Mouse (Mus musculus) C2C12 (cell line): ENCODE data around the gene Ctsll3. TPM values are rescaled to one million over a fixed set of nuclear protein-coding genes. Genes with fewer than 3 reads are reported as not detected.

ENCODE experiments used
- H3K27me3 ChIP-seq: one replicate; pipeline ENCODE4 v1.6.1; 2011; ENCODE audit not compliant: control insufficient read depth, insufficient read depth, insufficient read length
- H3K36me3 ChIP-seq: one replicate; pipeline ENCODE4 v1.6.1; 2011; ENCODE audit not compliant: control insufficient read depth, insufficient read depth
- H3K4me3 ChIP-seq: one replicate; pipeline ENCODE4 v1.5.1; 2011; ENCODE audit warnings: mild to moderate bottlenecking, control low read depth; ENCODE audit not compliant: poor library complexity, insufficient read depth, severe bottlenecking
- H3K79me2 ChIP-seq: one replicate; pipeline ENCODE4 v1.6.1; 2011; ENCODE audit not compliant: control insufficient read depth, insufficient read depth
- H3K79me3 ChIP-seq: one replicate; pipeline ENCODE4 v1.6.1; 2011; ENCODE audit warnings: low read depth, control low read depth
- H3ac ChIP-seq: one replicate; pipeline ENCODE3; 2011; ENCODE audit warnings: low read depth; ENCODE audit not compliant: control insufficient read depth, insufficient read length
- CEBPB ChIP-seq: IDR thresholded peaks from one replicate; pipeline ENCODE4 v1.6.1; 2011; ENCODE audit warnings: low read depth, mild to moderate bottlenecking, control low read depth, moderate library complexity
- CTCF ChIP-seq: IDR thresholded peaks from one replicate; pipeline ENCODE4 v1.5.1; 2011; ENCODE audit not compliant: control insufficient read depth, insufficient read depth, insufficient read length
- FOSL1 ChIP-seq: IDR thresholded peaks from one replicate; pipeline ENCODE4 v1.8.0; 2011; ENCODE audit warnings: mild to moderate bottlenecking, low read length; ENCODE audit not compliant: poor library complexity, insufficient read depth, severe bottlenecking
- MAX ChIP-seq: IDR thresholded peaks from one replicate; pipeline ENCODE4 v1.6.1; 2011; ENCODE audit warnings: mild to moderate bottlenecking, control low read depth
- MYOD1 ChIP-seq: IDR thresholded peaks from one replicate; pipeline ENCODE4 v1.6.1; 2011; ENCODE audit warnings: low read depth; ENCODE audit not compliant: control insufficient read depth, insufficient read length
- MYOG ChIP-seq: IDR thresholded peaks from one replicate; pipeline ENCODE4 v1.6.1; 2011; ENCODE audit not compliant: control insufficient read depth, insufficient read length; ENCODE audit errors: extremely low read depth
- USF1 ChIP-seq: IDR thresholded peaks from one replicate; pipeline ENCODE4 v1.6.1; 2011; ENCODE audit warnings: low read depth, mild to moderate bottlenecking, control low read depth, moderate library complexity
- polyA plus RNA-seq: library from polyadenylated mRNA; unstranded; fragments of >200 nt; fragmentation: generic; extraction: Trizol; gene quantifications from one replicate; pipeline ENCODE4 v1.2.1, GENCODE M21; 2012; ENCODE audit warnings: missing spikeins

Ctsll3 gene
- polyA plus RNA-seq, 1 experiment, result not detected

DNA sequence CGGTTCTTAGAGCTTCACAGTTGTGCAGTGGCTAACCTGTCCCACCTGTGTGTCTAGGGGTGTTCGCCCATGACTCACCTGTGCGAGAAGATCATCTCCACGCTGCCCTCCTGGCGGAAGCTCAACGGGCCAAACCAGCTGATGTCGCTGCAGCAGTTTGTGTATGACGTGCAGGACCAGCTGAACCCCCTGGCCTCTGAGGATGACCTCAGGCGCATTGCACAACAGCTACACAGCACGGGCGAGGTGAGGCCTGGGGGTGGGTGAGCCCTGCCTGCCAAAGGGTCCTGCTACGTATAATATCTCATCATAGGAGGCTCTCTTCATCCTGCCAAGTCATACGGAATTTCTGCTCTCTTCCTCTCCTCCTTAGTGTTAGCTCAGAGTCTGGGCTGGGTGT lies 45.4 kb downstream of the Ctsll3 start:
- Histone ChIP-seq H3K27me3 (no peaks in the 10 kb centered on the region), H3K79me3 (no peaks in the 10 kb centered on the region), H3K4me3 (no peak overlapping the region), H3ac (no peak overlapping the region), H3K79me2 (no peaks in the 10 kb centered on the region), H3K36me3 (no peaks in the 10 kb centered on the region)
- TF ChIP-seq FOSL1 (no peak), USF1 (no peak), CTCF (no peak), MYOD1 (no peak), MYOG (no peak), MAX (no peak), CEBPB (no peak)

DNA sequence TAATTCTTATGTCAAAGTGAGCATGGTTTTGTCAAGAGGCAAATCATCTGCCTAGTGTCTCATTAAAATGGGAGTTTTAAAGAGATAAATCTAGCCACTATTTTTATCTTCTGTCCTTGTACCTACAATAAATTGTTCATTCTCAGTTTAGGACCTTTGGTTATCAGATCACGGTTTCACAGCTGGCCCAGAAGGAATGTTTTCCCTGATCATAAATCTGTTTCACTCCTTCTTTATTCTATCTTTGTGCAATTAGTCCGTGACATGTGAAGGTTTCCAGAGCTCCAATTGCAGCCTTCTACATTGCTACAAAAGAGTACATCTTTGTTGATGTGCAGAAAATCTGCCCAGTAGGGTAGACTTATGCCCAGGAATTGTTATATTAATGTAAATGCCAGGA lies 47.4 kb downstream of the Ctsll3 start:
- Histone ChIP-seq H3K27me3 (no peaks in the 10 kb centered on the region), H3K79me3 (no peaks in the 10 kb centered on the region), H3ac (no peak overlapping the region), H3K4me3 (no peak overlapping the region), H3K79me2 (no peaks in the 10 kb centered on the region), H3K36me3 (no peaks in the 10 kb centered on the region)
- no peak for TF ChIP-seq CTCF
- no peak for TF ChIP-seq CEBPB
- no peak for TF ChIP-seq MYOG

GRCm38 (mm10) chr13:60753216-60753615 lies 49.4 kb downstream of the Ctsll3 start:
- no peak overlapping the region for H3ac ChIP-seq
- H3K27me3 ChIP-seq, result no peaks in the 10 kb centered on the region
- no peaks in the 10 kb centered on the region for H3K79me3 ChIP-seq
- H3K36me3 ChIP-seq, result no peaks in the 10 kb centered on the region
- TF ChIP-seq MYOG, result no peak
- TF ChIP-seq USF1, result no peak
- no peak for TF ChIP-seq CEBPB
- TF ChIP-seq MYOD1, result no peak
- TF ChIP-seq FOSL1, result no peak
- TF ChIP-seq CTCF, result no peak
- no peak for TF ChIP-seq MAX
- no peak overlapping the region for H3K4me3 ChIP-seq
- no peaks in the 10 kb centered on the region for H3K79me2 ChIP-seq

GRCm38 (mm10) chr13:60750930-60751329 lies 51.7 kb downstream of the Ctsll3 start:
- TF ChIP-seq MYOD1 (no peak), MYOG (no peak), USF1 (no peak), MAX (no peak), FOSL1 (no peak), CTCF (no peak), CEBPB (no peak)
- Histone ChIP-seq H3ac (no peak overlapping the region), H3K79me3 (no peaks in the 10 kb centered on the region), H3K79me2 (no peaks in the 10 kb centered on the region), H3K27me3 (no peaks in the 10 kb centered on the region), H3K4me3 (no peak overlapping the region), H3K36me3 (no peaks in the 10 kb centered on the region)

DNA sequence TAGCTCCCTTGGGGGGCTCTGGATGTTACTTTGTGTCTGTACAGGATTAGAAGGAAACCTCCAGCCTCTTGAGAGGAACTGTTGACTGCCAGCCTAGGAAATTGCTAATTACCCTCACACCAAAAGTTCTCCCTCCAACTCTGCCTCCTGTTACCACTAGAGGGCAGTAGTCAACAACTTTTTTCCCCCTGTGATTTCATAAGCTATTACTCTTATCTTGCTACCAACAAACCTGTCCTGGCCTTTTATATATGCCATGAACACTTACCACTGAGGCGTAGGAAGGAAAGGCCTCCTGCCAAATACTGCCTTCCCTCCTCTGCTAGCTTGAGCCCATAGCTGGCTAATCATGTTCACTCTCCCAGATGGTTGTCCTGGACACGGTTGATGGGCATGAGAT lies 54.1 kb downstream of the Ctsll3 start:
- Histone ChIP-seq H3ac (no peak overlapping the region), H3K36me3 (no peaks in the 10 kb centered on the region), H3K79me3 (no peaks in the 10 kb centered on the region), H3K4me3 (no peak overlapping the region), H3K79me2 (no peaks in the 10 kb centered on the region), H3K27me3 (no peaks in the 10 kb centered on the region)
- no peak for TF ChIP-seq MYOG

Other genes starting within 250 kb of the Ctsll3 start
- gene Dapk1, start 200.9 kb downstream of the Ctsll3 start, polyA plus RNA-seq, result not detected
- gene BC051665, start 16.5 kb downstream of the Ctsll3 start, polyA plus RNA-seq, result not detected
- 0.11 TPM for gene 4930486L24Rik, start 61.6 kb upstream of the Ctsll3 start, polyA plus RNA-seq
- gene Gm49392, start 94.0 kb upstream of the Ctsll3 start, polyA plus RNA-seq, result 0.08 TPM
- gene Ctla2b, start 94.6 kb upstream of the Ctsll3 start, polyA plus RNA-seq, result 0.57 TPM
- not detected for gene Tpbpb, start 102.0 kb upstream of the Ctsll3 start, polyA plus RNA-seq
- not detected for gene Gm49393, start 132.7 kb upstream of the Ctsll3 start, polyA plus RNA-seq
- gene Gm49391, start 133.7 kb upstream of the Ctsll3 start, polyA plus RNA-seq, result 0.21 TPM
- 1.6 TPM for gene Ctla2a, start 133.8 kb upstream of the Ctsll3 start, polyA plus RNA-seq
- gene Tpbpa, start 139.1 kb upstream of the Ctsll3 start, polyA plus RNA-seq, result not detected
- gene Ctsj, start 203.1 kb upstream of the Ctsll3 start, polyA plus RNA-seq, result not detected
- gene Ctsq, start 237.8 kb upstream of the Ctsll3 start, polyA plus RNA-seq, result not detected